Mouse (Mus musculus) neural tube, embryonic 11.5 days (tissue): ENCODE results near the gene Tnk2. TPM values are rescaled to one million over a fixed set of nuclear protein-coding genes. Genes with fewer than 3 reads are reported as not detected.

Experiments used
- ATAC-seq: fragments of 200-750 bp; cut with Nextera tagmentation; 2 replicates; pipeline ENCODE4 v1.8.0; 2017; ENCODE audit warnings: moderate number of reproducible peaks, mild to moderate bottlenecking, moderate TSS enrichment, moderate library complexity; ENCODE audit not compliant: insufficient read depth, low FRiP score, low TSS enrichment
- DNase-seq: peaks from one replicate; pipeline ENCODE4 v3.0.0-alpha.2; 2015; ENCODE audit warnings: low spot score
- H3K27ac ChIP-seq: fragments of 300-500 bp; sonication (generic); 2 replicates; pipeline ENCODE4 v1.5.1; 2014; ENCODE audit warnings: low read depth, mild to moderate bottlenecking, low read length
- H3K27me3 ChIP-seq: fragments of 300-500 bp; sonication (generic); 2 replicates; pipeline ENCODE4 v1.6.1; 2014; ENCODE audit warnings: mild to moderate bottlenecking, low read length, mixed read lengths; ENCODE audit not compliant: control insufficient read depth, insufficient read depth
- H3K36me3 ChIP-seq: fragments of 300-500 bp; sonication (generic); 2 replicates; pipeline ENCODE4 v1.6.1; 2014; ENCODE audit warnings: mild to moderate bottlenecking, low read length, moderate library complexity, mixed read lengths; ENCODE audit not compliant: control insufficient read depth, insufficient read depth
- H3K4me1 ChIP-seq: fragments of 300-500 bp; sonication (generic); 2 replicates; pipeline ENCODE4 v1.6.1; 2014; ENCODE audit warnings: low read length, mixed read lengths; ENCODE audit not compliant: control insufficient read depth, insufficient read depth
- H3K4me2 ChIP-seq: fragments of 300-500 bp; sonication (generic); 2 replicates; pipeline ENCODE4 v1.6.1; 2014; ENCODE audit warnings: low read depth, mild to moderate bottlenecking, moderate library complexity
- H3K4me3 ChIP-seq: fragments of 300-500 bp; sonication (generic); 2 replicates; pipeline ENCODE4 v1.5.1; 2014; ENCODE audit warnings: low read depth, low read length
- H3K9ac ChIP-seq: fragments of 300-500 bp; sonication (generic); 2 replicates; pipeline ENCODE4 v1.6.1; 2014; ENCODE audit warnings: mild to moderate bottlenecking, low read length
- H3K9me3 ChIP-seq: fragments of 300-500 bp; sonication (generic); 2 replicates; pipeline ENCODE4 v1.6.1; 2016; ENCODE audit warnings: low read length; ENCODE audit not compliant: control insufficient read depth
- WGBS: fragments of 180-500 bp; shearing (Covaris S2); extraction: QIAGEN DNeasy Blood & Tissue Kit; methylation state at CpG from one replicate; pipeline ENCODE4 v1.1.7; 2014; 5-methylcytosine and 5-hydroxymethylcytosine counted together
- polyA plus RNA-seq: library from polyadenylated mRNA; unstranded; fragments of >200 nt; fragmentation: Nextera tagmentation; extraction: Ambion mirVana; gene quantifications from 2 replicates; pipeline ENCODE4 v1.2.1, GENCODE M21; 2014

Tnk2 gene
- polyA plus RNA-seq, 1 experiment from 2014 or later, result 7.0 TPM

DNA sequence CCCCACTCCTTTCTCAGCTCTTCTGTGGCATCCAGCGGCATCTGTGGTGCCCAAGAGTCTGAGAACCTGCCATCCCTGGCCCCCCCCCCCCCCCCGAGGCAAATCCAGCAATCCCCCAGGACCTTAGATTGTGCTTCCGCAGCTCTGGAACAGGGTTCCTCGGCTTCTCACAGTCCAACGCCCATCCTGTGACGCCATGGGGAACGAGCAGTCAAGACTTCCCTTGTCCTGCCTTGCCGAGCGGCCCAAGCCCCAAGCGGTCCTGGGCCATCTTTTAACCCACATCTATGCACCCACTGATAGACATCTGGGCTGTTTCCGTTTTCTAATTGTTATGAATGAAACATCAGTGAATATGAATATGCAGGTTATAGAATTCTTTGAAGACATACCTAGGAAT, 68.5 kb downstream of the Tnk2 start:
- ATAC-seq (no peak), DNase-seq (no peak)
- 94% methylated on average over 10 of the region's 11 CpGs for WGBS

DNA sequence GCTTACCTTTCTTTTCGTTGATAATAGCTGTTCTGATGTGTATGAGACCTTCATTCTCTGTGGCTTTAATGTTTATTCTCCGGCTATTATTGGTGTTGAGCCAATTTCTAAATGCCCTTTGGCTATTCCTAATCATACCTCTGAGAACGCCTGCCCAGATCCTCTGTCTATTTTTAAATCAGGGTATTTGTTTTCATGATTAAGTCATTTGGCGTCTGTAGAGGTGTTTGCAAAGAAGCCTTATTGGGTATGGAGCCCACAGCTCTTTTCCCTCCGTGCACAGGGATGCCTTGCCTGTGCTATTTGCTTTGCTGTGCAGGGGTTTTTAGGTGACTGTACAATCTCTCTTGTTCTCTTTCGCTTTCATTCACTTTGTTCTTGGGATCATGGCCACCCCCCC, 69.9 kb downstream of the Tnk2 start:
- no peak overlapping the region for H3K9ac ChIP-seq
- DNase-seq (no peak), ATAC-seq (no peak)
- H3K27ac ChIP-seq, result no peak overlapping the region
- no peaks in the 10 kb centered on the region for H3K36me3 ChIP-seq
- no peaks in the 10 kb centered on the region for H3K27me3 ChIP-seq
- H3K4me3 ChIP-seq, result no peak overlapping the region
- no peaks in the 10 kb centered on the region for H3K9me3 ChIP-seq
- WGBS, result 83% methylated on average over 6 of the region's 6 CpGs
- H3K4me2 ChIP-seq, result no peak overlapping the region
- no peaks in the 10 kb centered on the region for H3K4me1 ChIP-seq

More for the DNA sequence above, 68.5 kb downstream of the Tnk2 start:
- Histone ChIP-seq H3K4me2 (no peak overlapping the region), H3K27me3 (no peaks in the 10 kb centered on the region), H3K9ac (no peak overlapping the region), H3K27ac (no peak overlapping the region), H3K4me1 (no peaks in the 10 kb centered on the region), H3K9me3 (no peaks in the 10 kb centered on the region), H3K4me3 (no peak overlapping the region), H3K36me3 (no peaks in the 10 kb centered on the region)

DNA sequence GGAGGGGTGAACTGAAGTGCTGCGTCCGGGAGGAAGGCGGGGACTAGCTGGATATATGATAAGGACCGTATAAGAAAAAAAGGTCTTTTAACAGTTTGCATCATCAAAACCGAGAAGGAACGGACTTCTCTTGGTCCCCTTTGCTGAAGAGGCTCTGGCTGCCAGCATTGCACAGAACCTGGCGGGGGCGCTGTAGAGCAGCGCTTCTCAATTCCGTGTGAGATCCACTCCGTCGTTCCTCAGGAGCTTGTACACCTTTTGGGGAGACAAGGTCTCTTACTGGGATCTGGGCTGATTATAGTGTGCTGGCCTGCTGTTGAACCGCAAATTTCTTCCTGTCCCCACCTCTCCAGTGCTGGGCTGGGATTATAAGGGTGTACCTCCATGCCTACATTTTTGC, 71.7 kb downstream of the Tnk2 start:
- Histone ChIP-seq H3K9ac (no peak overlapping the region), H3K27me3 (no peaks in the 10 kb centered on the region), H3K4me3 (no peak overlapping the region), H3K27ac (no peak overlapping the region), H3K36me3 (no peaks in the 10 kb centered on the region), H3K9me3 (no peaks in the 10 kb centered on the region), H3K4me2 (no peak overlapping the region), H3K4me1 (no peaks in the 10 kb centered on the region)
- 30% methylated on average over 13 of the region's 13 CpGs for WGBS
- ATAC-seq (no peak), DNase-seq (peak; percentile 58)

DNA sequence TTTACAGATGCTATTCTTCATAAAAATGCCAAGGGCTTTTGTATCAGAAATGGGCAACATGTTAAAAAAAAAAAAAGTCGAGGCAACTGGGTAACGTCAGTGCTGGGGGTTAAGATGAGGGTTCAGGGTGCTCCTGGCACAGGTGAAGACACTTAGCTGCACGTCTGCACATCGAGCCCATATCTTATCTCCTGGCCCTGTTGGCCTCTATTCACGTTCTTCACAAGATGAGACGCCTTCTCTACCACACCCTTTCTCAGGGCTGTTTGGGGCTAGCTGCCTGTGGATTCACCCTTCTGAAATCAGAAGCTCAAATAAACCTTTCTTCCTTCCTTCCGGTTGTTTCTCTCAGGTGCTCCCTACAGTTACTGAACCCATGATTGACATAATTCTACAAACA, 79.5 kb downstream of the Tnk2 start:
- no peak overlapping the region for H3K9ac ChIP-seq
- H3K27me3 ChIP-seq, result no peaks in the 10 kb centered on the region
- no peak overlapping the region for H3K27ac ChIP-seq
- ATAC-seq (no peak), DNase-seq (no peak)
- no peaks in the 10 kb centered on the region for H3K9me3 ChIP-seq
- H3K36me3 ChIP-seq, result no peaks in the 10 kb centered on the region
- WGBS, result 90% methylated on average over 7 of the region's 7 CpGs
- no peak overlapping the region for H3K4me2 ChIP-seq
- H3K4me1 ChIP-seq, result no peaks in the 10 kb centered on the region
- no peak overlapping the region for H3K4me3 ChIP-seq

DNA sequence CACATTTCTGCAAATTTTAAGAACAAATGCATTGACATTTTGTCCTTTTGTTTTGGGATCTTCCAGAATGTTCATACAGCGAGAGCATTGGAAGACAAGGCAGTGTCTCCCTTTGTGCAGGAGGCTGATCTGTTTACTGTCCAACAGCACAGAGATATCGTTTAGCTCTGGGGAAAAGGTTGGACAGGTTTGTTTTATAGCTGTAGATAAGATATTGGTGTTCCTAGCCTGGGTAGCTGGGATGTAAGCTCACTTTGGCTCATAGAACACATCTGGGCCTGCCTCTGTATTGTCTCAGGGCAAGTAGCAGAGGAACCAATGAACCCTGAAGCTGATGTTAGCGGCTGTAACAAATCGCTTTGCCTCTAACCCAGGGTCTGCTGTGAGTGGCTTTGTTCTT, 80.1 kb downstream of the Tnk2 start:
- no peak overlapping the region for H3K9ac ChIP-seq

DNA sequence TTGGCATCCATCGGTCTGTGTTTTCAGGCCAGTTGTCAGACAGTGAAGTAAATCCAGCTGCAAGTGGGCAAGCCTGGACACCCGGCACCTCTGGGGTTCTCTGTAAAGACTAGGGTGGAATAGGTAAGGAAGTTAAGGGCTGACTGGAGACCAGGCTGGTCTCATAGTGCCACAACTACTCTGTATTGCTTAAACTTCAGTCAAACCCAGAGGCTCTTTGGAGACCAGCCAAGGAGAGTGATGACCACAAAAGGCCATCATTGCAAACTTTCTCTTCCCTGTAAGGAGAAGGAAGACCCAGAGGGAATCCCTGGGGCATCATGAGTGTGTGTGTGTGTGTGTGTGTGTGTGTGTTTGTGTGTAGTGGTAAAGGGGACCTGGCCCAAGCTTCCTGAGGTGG, 80.6 kb downstream of the Tnk2 start:
- Histone ChIP-seq H3K27me3 (no peaks in the 10 kb centered on the region), H3K9ac (no peak overlapping the region), H3K4me3 (no peak overlapping the region), H3K9me3 (no peaks in the 10 kb centered on the region), H3K27ac (no peak overlapping the region), H3K4me2 (no peak overlapping the region), H3K36me3 (no peaks in the 10 kb centered on the region), H3K4me1 (no peaks in the 10 kb centered on the region)
- 81% methylated on average over 2 of the region's 2 CpGs for WGBS
- ATAC-seq (no peak), DNase-seq (no peak)

More for the DNA sequence above, 80.1 kb downstream of the Tnk2 start:
- Histone ChIP-seq H3K27ac (no peak overlapping the region), H3K9me3 (no peaks in the 10 kb centered on the region), H3K27me3 (no peaks in the 10 kb centered on the region), H3K4me1 (no peaks in the 10 kb centered on the region), H3K4me2 (no peak overlapping the region), H3K4me3 (no peak overlapping the region), H3K36me3 (no peaks in the 10 kb centered on the region)
- WGBS, result 90% methylated on average over 4 of the region's 4 CpGs
- DNase-seq, result no peak
- ATAC-seq, result no peak

DNA sequence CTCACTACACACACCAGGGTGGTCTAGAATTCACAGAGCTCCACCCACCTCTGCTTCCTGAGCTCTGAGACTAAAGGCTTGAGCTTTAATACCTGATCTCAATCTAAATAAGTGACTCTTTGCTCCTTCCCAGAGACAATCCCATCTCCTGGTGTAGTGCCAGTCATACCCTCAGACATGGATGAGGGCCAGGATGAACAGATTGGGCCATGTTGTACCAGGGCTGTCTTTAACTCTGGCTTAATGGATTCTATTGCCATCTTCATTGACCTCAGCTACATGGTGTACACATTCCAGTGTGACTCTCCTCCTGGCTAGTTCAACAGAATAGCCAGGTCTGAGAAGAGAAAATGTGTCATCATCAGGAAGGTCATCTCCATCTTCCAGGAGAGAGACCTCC, 82.8 kb downstream of the Tnk2 start:
- no peak for ATAC-seq
- no peak overlapping the region for H3K4me2 ChIP-seq

DNA sequence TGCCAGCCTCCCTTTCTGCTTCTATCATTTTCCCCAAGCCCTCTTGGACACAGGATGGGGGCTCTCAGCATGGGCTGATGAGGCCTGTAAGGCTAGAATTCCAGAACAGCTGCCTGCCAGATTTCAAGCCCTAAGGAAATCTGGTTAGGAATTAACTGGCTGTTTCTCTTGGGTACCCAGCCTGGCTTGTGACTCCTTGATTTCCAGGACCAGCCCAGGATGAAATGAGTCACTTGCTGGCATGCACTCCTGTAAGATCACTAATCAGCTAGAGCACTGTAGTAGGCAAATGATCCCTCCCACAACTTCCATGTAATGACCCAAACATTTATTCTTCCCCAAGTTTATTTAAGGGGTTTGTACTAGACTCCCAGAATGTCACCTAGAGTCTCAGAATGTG, 84.6 kb downstream of the Tnk2 start:
- no peaks in the 10 kb centered on the region for H3K9me3 ChIP-seq
- no peak for DNase-seq
- no peak overlapping the region for H3K4me2 ChIP-seq
- no peak for ATAC-seq
- no peaks in the 10 kb centered on the region for H3K4me1 ChIP-seq
- no peaks in the 10 kb centered on the region for H3K36me3 ChIP-seq
- H3K27ac ChIP-seq, result no peak overlapping the region
- H3K4me3 ChIP-seq, result no peak overlapping the region
- no peak overlapping the region for H3K9ac ChIP-seq
- no peaks in the 10 kb centered on the region for H3K27me3 ChIP-seq

More for the DNA sequence above, 82.8 kb downstream of the Tnk2 start:
- Histone ChIP-seq H3K4me1 (no peaks in the 10 kb centered on the region), H3K36me3 (no peaks in the 10 kb centered on the region), H3K9ac (no peak overlapping the region), H3K27me3 (no peaks in the 10 kb centered on the region), H3K9me3 (no peaks in the 10 kb centered on the region), H3K4me3 (no peak overlapping the region), H3K27ac (no peak overlapping the region)
- no peak for DNase-seq

DNA sequence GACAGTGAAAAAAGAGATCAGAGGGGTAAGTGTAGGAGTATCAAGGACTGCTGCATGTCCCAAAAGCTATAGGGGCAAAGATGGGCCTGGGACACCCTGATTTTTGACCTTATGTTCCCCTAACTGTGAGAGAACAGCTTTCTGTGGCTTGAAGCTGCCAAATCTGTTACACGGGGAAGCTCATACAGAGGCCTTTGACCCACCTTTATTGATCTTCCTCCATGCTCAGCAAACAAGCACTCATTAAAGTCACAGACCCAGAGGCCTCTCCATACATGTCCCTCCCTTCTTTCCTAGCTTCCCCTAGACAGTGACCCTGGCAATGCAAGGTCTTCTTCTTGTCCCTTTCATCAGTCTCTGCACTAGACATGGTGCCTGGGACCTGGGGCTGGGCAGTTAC, 85.1 kb downstream of the Tnk2 start:
- no peaks in the 10 kb centered on the region for H3K27me3 ChIP-seq
- no peak overlapping the region for H3K4me2 ChIP-seq
- ATAC-seq (no peak), DNase-seq (no peak)
- WGBS, result 70% methylated on average over 1 of the region's 1 CpGs
- H3K36me3 ChIP-seq, result no peaks in the 10 kb centered on the region
- no peak overlapping the region for H3K4me3 ChIP-seq
- no peaks in the 10 kb centered on the region for H3K4me1 ChIP-seq
- H3K9ac ChIP-seq, result no peak overlapping the region
- H3K9me3 ChIP-seq, result no peaks in the 10 kb centered on the region
- H3K27ac ChIP-seq, result no peak overlapping the region
